Mouse (Mus musculus): Measurements from ENCODE around the gene Tpx2.

DNA sequence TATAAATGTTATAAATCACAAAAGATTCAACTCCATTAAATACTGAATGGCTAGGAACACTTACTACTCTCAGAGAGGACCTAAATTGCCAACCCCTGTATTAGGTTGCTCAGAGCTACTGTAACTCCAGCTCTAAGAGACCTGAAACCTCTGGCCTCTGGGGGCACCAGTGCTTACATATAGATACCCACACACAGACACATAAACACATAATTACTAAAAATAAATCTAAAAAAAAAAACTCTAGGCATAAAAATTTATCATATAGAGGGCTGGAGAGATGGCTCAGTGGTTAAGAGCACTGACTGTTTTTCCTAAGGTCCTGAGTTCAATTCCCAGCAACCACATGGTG lies 47.0 kb upstream of the Tpx2 start:
- TF ChIP-seq CTCF (conservative IDR thresholded peaks at IDR 0.05; ENCODE audit: insufficient read depth, insufficient read length, low read depth, low read length) (no peak), POLR2A (IDR thresholded peaks at IDR 0.05; ENCODE audit: low read depth, low read length) (no peak)

Data from kidney, adult 2 months (tissue).